Mouse (Mus musculus): Measurements from ENCODE around the gene Bms1. TPM values are rescaled to one million over a fixed set of nuclear protein-coding genes. Genes with fewer than 3 reads are reported as not detected.

Bms1 gene
- total RNA-seq, 2 experiments from 2014 or later = 22.0 to 24.7 TPM

DNA sequence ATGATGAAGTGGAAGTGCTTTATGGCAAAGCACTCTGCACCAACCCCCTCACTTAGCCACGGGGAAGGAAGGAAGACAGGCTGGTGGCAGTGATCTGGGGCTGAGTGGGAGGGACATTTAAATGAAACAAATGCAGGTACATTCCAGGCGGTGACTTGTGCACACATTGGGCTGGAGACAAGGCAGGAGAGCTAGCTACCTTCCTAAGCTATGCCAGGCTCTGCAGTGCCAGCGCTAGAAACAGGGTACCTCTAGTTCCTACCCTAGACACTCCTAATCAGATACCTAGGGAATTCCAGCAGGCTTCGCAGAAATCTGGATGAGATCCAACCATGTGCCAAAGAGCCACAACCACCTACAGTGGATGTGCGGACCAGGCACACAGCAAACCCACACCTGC lies 46.5 kb downstream of the Bms1 start:
- no peak for DNase-seq (ENCODE audit: low spot score)
- intact Hi-C loops (cut with DNase I) = no loop called here

DNA sequence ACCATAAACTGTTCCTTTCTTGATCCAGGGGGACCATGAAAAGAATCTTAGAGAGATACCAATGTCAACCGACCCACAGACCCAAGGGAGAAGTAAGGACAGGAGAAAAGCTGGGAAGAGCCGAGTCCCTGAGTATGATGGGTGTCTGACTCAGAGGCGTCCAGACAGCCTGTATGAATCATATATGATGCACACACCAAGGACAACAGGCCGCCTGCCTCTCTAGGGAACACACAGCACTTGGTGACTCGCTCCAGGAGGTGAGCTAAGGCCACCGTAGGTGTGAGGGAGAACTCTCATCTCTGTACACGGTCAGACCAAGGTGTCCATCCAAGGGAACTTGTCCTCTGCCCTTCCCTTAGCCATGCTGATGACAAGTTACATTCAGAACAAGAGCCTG lies 51.8 kb downstream of the Bms1 start:
- intact Hi-C loops (cut with DNase I) = no loop called here
- DNase-seq (ENCODE audit: low spot score) = no peak

DNA sequence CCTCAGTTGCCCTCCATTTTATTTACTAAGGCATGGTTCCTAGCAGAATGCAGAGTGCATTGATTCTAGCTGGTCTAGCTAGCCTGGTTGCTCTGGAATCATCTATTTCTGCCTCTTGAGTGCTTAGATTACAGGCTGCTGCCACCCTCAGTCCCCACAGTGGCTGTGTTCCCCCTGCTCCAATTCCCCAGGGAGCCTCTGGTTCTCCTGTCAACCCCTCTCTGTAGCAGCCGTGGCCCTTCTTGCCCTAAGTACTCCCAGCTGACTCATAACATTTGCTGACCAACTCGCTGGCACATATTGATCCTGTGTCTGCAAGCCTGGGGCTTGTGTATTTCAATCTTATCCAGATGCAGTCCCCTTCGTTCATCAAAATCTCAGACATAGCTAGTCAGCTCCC lies 53.1 kb downstream of the Bms1 start:
- intact Hi-C loops (cut with DNase I) = no loop called here
- no peak for DNase-seq (ENCODE audit: low spot score)

DNA sequence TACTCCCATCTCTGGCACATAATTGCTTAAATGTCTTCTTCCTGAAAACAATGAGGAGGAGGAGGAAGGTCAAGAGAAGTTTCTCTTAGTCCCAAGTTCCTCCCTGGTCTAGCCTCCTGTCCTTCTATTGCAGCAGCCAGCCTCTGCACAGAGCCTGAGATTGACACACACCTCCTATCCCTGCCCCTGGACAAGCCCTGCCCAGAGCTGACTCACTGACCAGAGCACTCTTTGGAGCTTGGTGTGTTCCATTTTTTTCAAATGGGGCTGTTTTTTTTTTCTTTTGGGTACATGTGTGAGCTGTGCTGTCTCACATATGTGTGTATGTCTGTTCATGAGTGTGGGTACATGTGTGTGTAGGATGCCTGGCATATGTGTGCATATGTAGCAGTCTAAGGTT lies 53.5 kb downstream of the Bms1 start:
- intact Hi-C loops (cut with DNase I) = no loop called here
- DNase-seq (ENCODE audit: low spot score) = no peak

DNA sequence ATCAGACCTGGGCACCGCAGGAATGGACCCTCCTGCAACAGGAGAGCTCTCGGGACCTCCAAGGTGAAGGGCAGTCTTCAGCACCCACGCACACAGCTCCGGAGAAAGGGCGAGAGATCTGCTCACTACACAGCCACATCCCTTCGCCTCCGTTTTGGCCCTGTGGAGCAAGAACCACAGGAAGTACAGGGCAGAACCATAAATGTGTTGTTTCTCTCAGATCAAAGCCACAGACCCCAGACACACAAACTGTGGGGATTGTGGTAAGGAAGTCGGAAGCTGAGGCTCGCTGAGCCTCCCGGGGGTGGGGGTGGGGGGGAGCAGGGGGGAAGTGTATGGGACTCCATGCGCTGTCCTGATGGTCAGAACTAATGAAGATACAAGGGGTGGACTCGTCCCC lies 68.9 kb downstream of the Bms1 start:
- intact Hi-C loops (cut with DNase I) = no loop called here
- DNase-seq (ENCODE audit: low spot score) = no peak

DNA sequence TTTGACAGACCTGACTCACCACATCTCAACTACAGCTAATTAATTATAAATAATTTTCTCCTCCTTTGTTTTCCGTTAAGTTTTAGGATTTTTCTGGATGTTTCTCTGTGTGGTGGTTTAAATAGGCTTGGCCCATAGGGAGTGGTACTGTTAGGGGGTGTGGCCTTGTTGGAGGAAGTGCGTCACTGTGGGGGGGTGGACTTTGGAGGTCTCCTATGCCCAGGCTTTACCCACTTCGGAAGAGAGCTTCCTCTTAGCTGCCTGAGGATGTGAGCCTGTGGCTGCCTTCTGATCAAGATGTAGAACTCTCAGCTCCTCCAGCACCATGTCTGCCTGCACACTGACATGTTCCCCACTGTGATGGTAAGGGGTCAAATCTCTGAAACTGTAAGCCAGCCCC lies 71.1 kb downstream of the Bms1 start:
- no peak for DNase-seq (ENCODE audit: low spot score)
- intact Hi-C loops (cut with DNase I) = no loop called here

DNA sequence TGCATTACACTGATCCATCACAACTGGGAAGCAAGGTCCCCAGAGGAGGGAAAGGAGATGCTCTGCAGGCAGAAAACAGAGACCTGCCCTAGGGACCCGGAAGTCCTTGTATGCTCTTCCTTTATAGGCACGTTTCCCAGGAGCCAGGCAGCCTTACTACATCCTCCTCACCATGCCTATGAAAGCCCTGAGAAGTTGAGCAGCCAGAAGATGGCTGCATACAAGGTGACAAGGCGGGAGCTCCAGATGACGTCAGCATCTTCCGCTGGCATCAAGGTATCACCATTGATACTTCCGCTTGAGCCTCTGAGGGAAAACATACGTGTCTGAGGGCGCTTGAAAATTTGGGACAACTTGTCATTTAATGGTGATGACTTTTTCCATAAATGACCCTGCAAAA lies 72.0 kb downstream of the Bms1 start:
- intact Hi-C loops (cut with DNase I) = no loop called here
- no peak for DNase-seq (ENCODE audit: low spot score)

DNA sequence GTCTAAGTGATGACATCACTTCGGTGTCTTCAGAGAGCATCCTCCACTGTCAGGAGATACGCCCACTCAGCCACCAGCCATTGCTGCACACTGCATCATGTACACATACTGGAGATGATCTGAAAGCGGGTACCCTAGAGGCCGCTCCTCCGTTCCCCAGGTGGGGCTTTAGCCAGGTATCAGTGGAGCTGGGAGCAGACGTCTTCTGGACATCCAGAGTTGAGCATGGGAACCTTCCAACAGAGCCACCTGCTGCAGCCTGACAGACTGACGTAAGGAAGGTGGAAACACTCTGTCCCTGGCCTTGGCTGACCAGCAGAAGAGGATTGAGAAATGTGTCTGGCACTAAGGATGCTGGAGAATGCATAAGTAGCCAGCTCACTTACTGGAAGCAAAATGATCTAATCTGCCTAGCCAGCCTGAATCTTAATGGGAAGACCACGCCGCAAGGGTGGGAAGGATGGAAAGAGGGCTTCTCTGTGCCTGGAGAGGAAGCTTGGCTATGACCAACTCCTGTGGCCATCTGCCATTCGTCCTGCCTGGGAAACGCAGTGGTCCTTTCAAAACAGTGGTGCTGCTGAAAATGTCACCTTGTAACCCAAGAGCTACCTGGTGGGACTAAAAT lies 77.3 kb downstream of the Bms1 start:
- intact Hi-C loops (cut with DNase I) = no loop called here
- DNase-seq (ENCODE audit: low spot score) = no peak

DNA sequence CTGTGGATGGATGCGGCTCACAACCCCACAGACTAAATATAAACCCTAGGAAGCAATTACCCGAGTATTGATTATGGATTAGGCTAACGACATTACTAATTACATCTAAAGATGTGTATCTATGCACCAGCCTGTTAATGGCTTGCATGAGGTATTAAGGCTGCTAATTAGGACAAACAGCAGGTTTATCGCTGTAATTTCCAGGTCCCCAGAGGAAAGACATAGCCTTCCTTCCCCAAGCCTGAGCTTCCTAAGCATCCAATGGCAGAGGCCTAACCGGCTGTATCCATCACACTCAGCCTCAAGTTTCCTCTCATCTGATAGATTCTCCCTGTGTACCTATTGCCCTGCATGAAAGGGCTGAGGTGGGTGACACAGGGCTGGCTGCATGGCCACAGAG lies 81.6 kb downstream of the Bms1 start:
- DNase-seq (ENCODE audit: low spot score) = no peak
- intact Hi-C loops (cut with DNase I) = no loop called here

DNA sequence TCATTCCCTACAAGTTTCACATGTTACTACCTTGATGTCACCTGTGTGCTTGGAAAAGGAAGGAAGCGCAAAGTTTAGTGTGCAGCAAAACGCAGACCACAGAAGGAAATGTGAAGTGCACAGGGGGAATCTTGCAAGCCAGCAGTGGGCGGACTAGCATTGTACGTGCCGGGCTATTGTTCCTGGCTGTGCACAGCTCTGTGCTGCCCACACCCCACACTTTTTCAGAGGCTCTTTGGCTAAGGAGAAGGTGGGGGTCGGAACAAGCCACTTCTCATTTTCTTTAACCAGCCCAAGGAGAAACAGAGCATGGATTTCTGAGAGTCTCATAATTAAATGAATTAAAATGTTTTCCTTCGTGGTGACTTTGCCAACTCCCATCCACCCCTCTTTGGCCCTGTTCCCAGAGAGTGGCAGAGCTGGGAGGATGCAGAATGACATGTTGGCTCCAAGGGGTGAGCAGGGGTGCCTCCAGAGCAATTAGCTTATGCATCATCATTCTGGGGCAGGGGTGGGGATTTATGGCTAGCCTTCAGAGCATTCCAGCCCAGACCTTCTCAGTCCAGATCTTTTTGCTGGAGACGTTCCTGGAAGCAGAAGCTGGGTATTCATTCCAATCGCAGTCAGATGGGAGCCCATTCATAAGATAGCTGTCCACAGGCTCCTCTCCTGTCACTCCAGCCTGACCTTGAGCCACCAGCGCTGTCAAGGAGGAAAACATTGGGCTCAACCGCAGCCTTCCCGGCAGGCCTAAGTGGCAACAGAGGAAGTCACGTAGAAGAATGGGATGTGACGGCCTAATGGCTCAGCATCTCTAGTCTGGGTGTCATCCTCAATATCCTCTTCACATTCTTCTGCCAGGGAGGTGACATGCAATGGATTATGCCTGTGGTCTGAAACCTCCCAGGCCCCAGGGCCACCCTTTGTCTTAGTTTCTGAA lies 82.5 kb downstream of the Bms1 start:
- intact Hi-C loops (cut with DNase I) = no loop called here
- no peak for DNase-seq (ENCODE audit: low spot score)

DNA sequence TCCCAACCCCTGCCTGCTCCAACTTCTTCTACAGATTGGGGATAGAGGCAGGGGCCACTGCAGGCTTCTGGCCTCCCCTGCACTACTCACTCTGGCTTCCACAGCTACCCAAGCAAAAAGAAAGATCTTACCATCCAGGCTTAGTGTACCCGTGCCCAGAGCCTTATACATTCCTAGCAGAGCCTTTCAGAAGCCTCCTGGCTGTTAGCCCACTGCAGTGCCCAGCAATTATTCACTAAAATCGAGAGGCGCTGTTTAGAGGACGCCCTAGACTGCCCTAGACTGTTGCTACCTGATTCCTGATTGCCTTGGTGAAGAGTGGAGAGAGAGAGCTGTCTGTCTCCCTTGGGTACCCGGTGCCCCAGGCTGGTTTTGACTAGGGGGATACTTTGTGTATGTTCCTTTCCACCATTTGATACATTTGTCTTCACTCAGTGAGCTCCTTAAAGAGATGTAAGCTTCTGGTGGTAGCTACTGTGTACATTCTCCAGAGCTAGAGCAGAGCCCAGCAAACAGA lies 83.3 kb downstream of the Bms1 start:
- DNase-seq (ENCODE audit: low spot score) = no peak
- intact Hi-C loops (cut with DNase I) = no loop called here

DNA sequence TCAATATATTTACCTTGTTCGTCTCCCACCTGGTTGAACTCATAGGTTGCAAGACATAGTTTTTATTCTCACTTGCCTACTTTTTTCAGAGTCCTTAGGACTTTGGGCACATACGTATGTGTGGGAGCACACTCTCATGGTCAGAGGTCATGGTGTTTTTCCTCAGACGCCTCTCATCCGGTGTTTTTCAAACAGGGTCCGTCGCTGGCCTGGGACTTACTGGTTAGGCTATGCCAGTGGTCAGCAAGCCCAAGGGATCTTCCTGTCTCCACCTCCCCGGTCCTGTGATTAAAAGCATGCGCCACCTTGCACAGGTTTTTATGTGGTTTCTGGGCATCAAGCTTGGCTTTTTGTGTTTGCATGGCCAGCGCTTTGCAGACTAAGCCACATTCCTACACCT lies 85.4 kb downstream of the Bms1 start:
- DNase-seq (ENCODE audit: low spot score) = no peak
- intact Hi-C loops (cut with DNase I) = no loop called here

Small RNA genes within 50 kb of the gene (microRNA-seq; reads per million reads assigned to microRNA genes)
- not detected for gene Gm25953

Other genes starting within 250 kb of the Bms1 start
- gene Ret, start 221.8 kb downstream of the Bms1 start, total RNA-seq (2021) = 1 to 10 TPM; 6.9 to 8.1 TPM
- gene Zfp248, start 36.1 kb upstream of the Bms1 start, total RNA-seq (2021) = 1 to 10 TPM; 2.1 to 2.5 TPM
- 1 to 10 TPM; 5.1 to 5.2 TPM for gene Zfp9, start 59.8 kb upstream of the Bms1 start, total RNA-seq (2021)
- gene Ankrd26, start 142.8 kb upstream of the Bms1 start, total RNA-seq (2021) = 1 to 10 TPM; 1.9 to 2.0 TPM